Mouse (Mus musculus) MN1 (cell line): ENCODE data around the gene Erf.

Source experiments
- DNase-seq: peaks from one replicate; pipeline ENCODE4 v3.0.0-alpha.2; 2016; ENCODE audit warnings: low spot score

Gene Erf

GRCm38 (mm10) chr7:25279861-25280791 is 29.6 kb upstream of the Erf start:
- DNase-seq: peak; percentile 80

DNA sequence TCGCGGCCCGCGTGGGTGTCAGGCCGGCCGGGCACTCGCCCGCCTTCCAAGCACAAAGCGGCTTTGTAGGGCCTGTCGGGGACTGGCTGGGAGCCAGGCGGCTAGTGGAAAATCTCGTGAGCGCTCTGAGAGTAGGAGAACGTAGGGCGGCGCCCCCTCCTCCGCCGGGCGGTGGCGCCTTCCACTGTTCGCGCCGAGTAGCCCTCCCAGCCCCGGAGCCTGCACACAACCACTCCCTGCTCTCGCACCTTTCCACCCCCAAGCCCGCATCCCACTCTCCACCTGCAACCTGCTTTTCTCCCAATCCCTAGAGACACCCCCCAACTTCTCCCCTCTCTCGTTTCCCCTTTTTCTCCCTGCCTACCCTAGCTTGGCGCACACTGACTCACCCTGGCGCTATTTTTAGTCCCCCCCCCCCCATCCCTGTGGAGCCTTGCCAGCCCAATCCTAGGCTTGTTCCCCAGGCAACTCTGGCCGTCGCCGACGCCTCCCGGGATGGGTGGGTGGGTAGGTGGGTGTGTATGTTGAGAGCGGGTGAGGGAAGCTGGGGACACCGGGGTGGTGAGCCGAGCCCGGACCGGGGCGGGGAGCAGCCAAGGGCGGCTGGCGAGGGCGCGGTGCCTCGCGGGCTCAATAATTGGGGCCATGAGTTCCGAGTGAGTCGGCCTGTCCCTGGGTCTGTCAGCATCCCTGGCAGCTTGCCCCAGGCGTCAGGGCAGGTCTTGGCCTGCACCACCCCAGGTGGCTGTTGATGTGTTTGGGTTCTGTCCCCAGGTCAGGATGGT is 28.7 kb upstream of the Erf start:
- DNase-seq: peak; percentile 94

DNA sequence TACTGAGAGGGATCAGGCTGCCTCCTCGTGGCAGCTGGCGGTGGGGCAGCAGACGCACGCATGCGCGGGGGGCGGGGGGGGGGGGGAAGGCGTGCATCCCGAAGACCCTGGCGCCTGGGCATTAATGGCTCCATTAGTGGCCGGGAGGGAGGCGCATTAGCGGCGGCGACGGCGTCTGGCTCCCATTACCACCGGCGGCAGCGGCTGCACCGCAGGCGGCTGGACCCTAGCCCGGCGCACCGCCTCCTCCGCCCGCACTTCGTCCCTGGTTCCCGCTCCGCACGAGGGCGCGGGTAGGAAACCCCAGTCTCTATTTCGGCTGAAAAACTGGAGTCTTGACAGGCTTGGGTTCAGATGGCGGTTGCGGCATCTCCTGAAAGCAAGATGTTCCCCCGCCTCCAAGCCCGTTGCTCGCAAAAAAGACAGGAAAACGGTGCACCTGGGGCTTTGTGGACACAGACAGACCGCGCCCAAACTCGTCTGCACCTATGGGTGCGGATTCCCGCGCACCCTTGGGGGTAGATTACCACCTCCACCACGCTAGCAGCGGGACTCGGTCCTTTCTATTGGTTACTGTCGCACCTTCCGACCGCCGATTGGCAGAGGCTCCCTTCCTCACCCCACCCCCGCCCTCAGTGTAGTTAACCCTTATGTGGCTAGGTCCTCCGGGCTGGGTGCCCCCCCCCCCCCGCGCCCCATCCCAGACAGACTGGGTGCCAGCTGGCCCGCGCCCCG is 27.9 kb upstream of the Erf start:
- DNase-seq: peak; percentile 81

- DNase-seq: no peak
These were observed 27.4 kb upstream of the Erf start for GRCm38 (mm10) chr7:25277998-25278340.

- no peak for DNase-seq
These were observed 26.8 kb upstream of the Erf start for GRCm38 (mm10) chr7:25277405-25277804.

- DNase-seq: no peak
These were observed 25.2 kb upstream of the Erf start for GRCm38 (mm10) chr7:25275555-25276298.

GRCm38 (mm10) chr7:25274996-25275395 is 24.4 kb upstream of the Erf start:
- no peak for DNase-seq

GRCm38 (mm10) chr7:25274571-25274970 is 24.0 kb upstream of the Erf start:
- no peak for DNase-seq

GRCm38 (mm10) chr7:25273259-25274241 is 23.0 kb upstream of the Erf start:
- no peak for DNase-seq

DNA sequence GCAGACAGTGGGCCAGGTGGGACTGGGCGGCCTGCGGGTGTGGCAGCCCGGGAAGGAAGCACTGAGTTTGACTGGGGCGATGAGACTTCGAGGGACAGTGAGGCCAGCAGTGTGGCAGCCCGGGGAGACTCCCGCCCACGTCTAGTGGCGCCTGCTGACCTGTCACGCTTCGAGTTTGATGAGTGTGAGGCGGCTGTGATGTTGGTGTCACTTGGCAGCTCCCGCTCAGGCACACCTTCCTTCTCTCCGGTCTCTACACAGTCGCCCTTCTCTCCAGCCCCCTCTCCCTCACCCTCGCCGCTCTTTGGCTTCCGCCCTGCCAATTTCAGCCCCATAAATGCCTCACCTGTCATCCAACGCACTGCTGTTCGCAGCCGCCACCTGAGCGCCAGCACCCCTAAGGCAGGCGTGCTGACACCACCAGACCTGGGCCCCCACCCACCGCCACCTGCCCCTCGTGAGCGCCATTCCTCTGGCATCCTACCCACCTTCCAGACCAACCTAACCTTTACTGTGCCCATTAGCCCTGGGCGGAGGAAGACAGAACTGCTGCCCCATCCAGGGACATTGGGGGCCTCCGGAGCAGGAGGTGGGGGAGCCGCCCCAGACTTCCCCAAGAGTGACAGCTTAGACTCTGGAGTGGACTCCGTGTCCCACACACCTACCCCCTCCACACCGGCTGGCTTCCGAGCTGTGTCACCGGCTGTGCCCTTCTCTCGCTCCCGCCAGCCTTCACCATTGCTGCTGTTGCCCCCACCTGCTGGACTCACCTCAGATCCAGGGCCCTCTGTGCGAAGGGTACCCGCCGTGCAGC is 22.1 kb upstream of the Erf start:
- DNase-seq: no peak

DNA sequence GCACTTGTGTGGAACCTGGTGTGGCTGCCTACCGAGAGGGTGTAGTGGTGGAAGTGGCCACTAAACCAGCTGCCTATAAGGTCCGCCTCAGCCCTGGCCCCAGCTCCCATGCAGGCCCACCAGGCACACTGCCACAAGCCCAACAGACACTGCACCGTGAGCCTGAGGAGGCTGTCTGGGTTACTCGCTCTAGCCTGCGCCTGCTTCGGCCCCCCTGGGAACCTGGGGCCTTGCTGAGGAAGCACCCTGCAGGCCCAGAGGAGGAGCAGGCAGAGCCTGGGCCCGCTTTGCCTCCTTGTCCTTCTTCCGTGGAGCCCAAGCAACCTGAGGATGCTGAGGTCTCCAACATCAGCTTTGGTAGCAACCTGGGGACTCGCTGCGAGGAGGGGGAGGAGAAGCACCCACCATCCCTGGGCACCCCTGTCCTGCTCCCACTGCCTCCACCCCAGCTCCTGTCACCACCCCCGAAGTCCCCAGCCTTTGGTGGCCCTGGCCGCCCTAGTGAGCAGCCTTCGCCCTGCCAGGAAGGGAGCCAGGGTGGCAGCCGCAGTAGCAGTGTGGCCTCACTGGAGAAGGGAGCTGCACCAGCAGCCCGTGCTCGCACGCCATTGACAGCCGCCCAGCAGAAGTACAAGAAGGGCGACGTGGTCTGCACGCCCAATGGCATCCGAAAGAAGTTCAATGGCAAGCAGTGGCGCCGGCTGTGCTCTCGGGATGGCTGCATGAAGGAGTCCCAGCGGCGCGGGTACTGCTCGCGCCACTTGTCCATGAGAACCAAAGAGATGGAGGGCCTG is 21.3 kb upstream of the Erf start:
- no peak for DNase-seq

- no peak for DNase-seq
These were observed 20.4 kb upstream of the Erf start for GRCm38 (mm10) chr7:25270652-25271633.

DNA sequence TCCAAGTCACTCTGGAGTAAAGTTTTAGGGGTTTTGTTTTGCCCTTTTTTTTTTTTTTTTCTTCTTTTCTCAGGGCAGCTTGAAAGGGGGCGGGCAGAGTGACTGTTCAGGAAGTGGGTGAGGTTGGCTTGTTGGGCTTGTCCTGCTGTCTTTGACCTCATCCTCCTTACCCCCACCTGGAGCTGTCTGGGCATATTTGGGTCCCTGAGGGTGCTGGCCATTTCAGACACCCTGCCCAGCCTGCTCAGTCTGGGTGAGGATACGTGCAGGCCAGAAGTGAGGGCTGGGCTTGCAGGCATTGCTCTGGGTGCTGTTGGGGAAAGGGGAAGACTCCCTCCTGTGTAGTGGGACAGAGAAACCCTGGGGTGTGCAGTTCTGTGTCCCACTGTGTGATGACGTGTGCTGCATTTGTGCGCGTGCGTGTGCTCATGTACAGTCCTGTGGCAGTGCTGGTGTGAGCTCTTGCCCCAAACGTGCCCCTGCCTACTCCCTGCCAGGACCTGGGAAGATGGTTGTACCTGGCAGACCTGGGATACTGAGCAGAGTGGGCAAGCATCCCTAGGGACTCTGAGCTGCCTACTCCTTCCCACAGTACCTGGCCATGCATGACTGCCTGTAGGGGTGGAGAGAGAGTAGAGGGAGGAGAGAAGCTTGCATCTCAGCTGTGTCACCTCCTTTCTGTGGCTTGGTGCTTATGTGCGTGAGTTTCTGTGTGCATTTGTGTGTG is 19.1 kb upstream of the Erf start:
- DNase-seq: no peak

- DNase-seq: no peak
These were observed 18.5 kb upstream of the Erf start for GRCm38 (mm10) chr7:25269029-25269428.

DNA sequence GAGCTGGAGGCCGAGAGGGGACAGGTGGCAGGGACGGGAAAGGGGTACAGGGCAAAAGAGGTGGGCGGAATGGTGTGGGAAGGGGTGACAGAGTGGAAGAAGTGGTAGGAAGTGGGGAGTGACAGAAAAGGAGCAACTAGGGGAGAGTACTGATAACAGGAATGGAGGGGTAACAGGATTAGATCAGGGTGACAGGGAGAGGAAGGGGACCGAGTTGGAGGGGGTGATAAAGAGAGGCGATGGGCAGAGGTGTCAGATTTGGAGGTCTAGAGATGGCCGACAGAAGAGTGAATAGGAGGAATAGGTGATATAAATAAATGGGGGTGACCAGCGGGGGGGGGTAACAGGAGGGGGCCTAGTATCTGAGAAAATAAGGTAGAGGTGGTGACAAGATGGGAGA is 18.0 kb upstream of the Erf start:
- DNase-seq: no peak

DNA sequence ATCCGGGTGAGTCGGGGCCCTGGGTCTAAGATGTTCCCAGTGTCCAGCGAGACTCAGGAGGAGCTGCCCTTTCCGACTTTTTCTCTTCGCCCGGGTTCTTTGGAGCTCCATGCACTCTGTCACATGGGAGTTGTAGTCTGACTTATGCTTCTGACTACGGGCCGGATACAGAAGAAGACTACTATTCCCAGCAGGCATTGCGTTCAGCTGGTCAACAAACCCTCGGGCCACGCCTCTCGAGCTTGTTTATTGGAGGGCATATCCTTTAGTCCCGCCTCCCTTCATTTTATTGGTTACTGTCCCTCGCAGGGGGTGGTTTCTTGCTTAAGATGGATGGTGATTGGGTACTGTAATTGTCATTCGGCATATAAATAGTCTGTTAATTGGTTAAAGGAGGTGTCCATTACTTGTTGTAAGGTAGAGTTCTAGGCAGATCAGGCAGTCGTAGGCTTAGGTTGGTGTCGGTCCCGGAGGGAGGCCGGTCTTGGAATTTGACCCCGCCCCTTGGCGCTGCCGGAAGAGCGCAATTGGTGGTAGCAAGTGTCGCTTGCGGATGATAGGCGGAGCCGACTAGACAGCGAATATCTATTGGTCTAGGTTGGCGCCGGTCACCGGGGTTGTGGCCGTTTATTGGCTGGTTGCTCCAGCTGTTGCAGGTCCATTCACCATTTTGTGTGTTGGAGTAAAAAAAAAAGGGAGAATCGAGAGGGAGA is 17.3 kb upstream of the Erf start:
- peak; percentile 99 for DNase-seq
